8 mouse cellular contexts compared by ENCODE assay signal in the genomic region with DNA sequence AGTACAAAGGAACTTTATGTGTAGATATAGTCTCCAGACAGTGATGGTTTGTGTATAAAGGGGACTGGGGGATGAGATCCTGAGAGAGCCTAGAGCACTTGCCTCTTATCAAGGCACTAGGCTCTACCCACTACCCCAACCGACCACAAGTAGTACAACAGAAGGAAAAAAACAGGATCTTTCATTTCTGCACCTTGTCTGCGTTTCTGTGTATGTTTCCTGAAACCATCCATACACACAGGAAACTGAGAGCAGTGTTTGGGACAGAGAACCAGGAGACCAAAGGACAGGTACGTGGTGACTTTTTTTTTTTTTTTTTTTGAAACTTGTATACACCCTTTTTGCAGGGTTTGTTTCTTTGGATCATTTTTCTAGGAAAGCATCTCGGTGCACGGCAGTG. TPM values are rescaled to one million over a fixed set of nuclear protein-coding genes. Genes with fewer than 3 reads are reported as not detected.
DNase-seq lines count a peak whose midpoint lies in the region; ATAC-seq and TF ChIP-seq lines count a peak whose summit lies in the region.

No protein-coding gene starts in this region.

- H3K27me3 ChIP-seq in lung, embryonic 15.5 days = no peaks in the 10 kb centered on the region
- H3K27me3 ChIP-seq in embryonic facial prominence, embryonic 11.5 days (ENCODE audit: control insufficient read depth, insufficient read depth, low read length) = no peaks in the 10 kb centered on the region
- peaks cover 9% of the 10 kb centered on the region; the same call in 1 of the 2 replicates for H3K27me3 ChIP-seq in limb, embryonic 12.5 days
- H3K27me3 ChIP-seq in small intestine, adult 2 months (ENCODE audit: control insufficient read depth, insufficient read depth, low read length) = 0 out of 2 replicates have a peak, but pooled peaks cover 3% of the 10 kb centered on the region

- DNase-seq in lung, postnatal 4 days = no peak
- no peak for DNase-seq in embryonic facial prominence, embryonic 11.5 days (ENCODE audit: low spot score)
- no peak for DNase-seq in right cerebral cortex, postnatal 14 days
- DNase-seq in kidney, postnatal 4 days = no peak
- no peak for DNase-seq in lung, postnatal 36 days

- H3K4me1 ChIP-seq in lung, embryonic 15.5 days = peaks cover 14% of the 10 kb centered on the region
- H3K4me1 ChIP-seq in embryonic facial prominence, embryonic 11.5 days (ENCODE audit: control insufficient read depth, insufficient read depth, low read length) = no peaks in the 10 kb centered on the region
- H3K4me1 ChIP-seq in limb, embryonic 12.5 days (replicated peaks) = peaks cover 14% of the 10 kb centered on the region
- H3K4me1 ChIP-seq in small intestine, adult 2 months (ENCODE audit: control insufficient read depth, insufficient read depth, insufficient read length, low read length) = peaks cover 10% of the 10 kb centered on the region

- H3K9me3 ChIP-seq in lung, embryonic 15.5 days = no peaks in the 10 kb centered on the region
- H3K9me3 ChIP-seq in embryonic facial prominence, embryonic 11.5 days (replicated peaks; ENCODE audit: control insufficient read depth, low read length) = no peaks in the 10 kb centered on the region
- H3K9me3 ChIP-seq in limb, embryonic 12.5 days = no peaks in the 10 kb centered on the region

- H3K27ac ChIP-seq in lung, embryonic 15.5 days = no peak overlapping the region
- H3K27ac ChIP-seq in embryonic facial prominence, embryonic 11.5 days (replicated peaks; ENCODE audit: low read depth, low read length) = no peak overlapping the region; the same call in 1 of the 2 replicates
- no peak overlapping the region for H3K27ac ChIP-seq in limb, embryonic 12.5 days
- H3K27ac ChIP-seq in small intestine, adult 2 months (ENCODE audit: insufficient read depth, low read depth, low read length) = no peak overlapping the region

- H3K36me3 ChIP-seq in lung, embryonic 15.5 days = no peaks in the 10 kb centered on the region
- H3K36me3 ChIP-seq in embryonic facial prominence, embryonic 11.5 days (replicated peaks; ENCODE audit: control insufficient read depth, insufficient read depth, low read depth, low read length) = no peaks in the 10 kb centered on the region
- no peaks in the 10 kb centered on the region for H3K36me3 ChIP-seq in limb, embryonic 12.5 days
- H3K36me3 ChIP-seq in small intestine, adult 2 months (ENCODE audit: control insufficient read depth, insufficient read depth, low read length) = no peaks in the 10 kb centered on the region

- H3K9ac ChIP-seq in lung, embryonic 15.5 days = peak overlapping the region; percentile 91
- H3K9ac ChIP-seq in embryonic facial prominence, embryonic 11.5 days (replicated peaks; ENCODE audit: low read length) = peak overlapping the region; percentile 89
- peak overlapping the region; percentile 92 for H3K9ac ChIP-seq in limb, embryonic 12.5 days (replicated peaks)

- ATAC-seq in lung, embryonic 15.5 days (ENCODE audit: borderline replicate concordance, extremely low read depth, low FRiP score, low TSS enrichment) = no peak
- ATAC-seq in embryonic facial prominence, embryonic 11.5 days (replicated peaks; ENCODE audit: insufficient number of reproducible peaks, low FRiP score, low TSS enrichment, low read depth) = no peak
- ATAC-seq in limb, embryonic 12.5 days (ENCODE audit: insufficient number of reproducible peaks, insufficient read depth, low FRiP score, low TSS enrichment, low read depth) = no peak

- no peak for TF ChIP-seq POLR2A in small intestine, adult 2 months (IDR thresholded peaks at IDR 0.05; ENCODE audit: low read depth, low read length)

- WGBS in lung, embryonic 15.5 days = 9% methylated on average over 5 of the region's 5 CpGs
- WGBS in embryonic facial prominence, embryonic 11.5 days = 13% methylated on average over 5 of the region's 5 CpGs
- WGBS in limb, embryonic 12.5 days = 8% methylated on average over 5 of the region's 5 CpGs
- 3% methylated on average over 5 of the region's 5 CpGs for WGBS in small intestine, adult 2 months

- H3K4me3 ChIP-seq in lung, embryonic 15.5 days = peak overlapping the region; percentile 98
- peak overlapping the region; percentile 84 for H3K4me3 ChIP-seq in embryonic facial prominence, embryonic 11.5 days (ENCODE audit: low read depth, low read length)
- peak overlapping the region; percentile 84 for H3K4me3 ChIP-seq in limb, embryonic 12.5 days (replicated peaks)
- H3K4me3 ChIP-seq in small intestine, adult 2 months (ENCODE audit: low read depth, low read length) = peak overlapping the region; percentile 96

- TF ChIP-seq CTCF in small intestine, adult 2 months (IDR thresholded peaks at IDR 0.05; ENCODE audit: extremely low read depth, insufficient read length, insufficient replicate concordance, low read depth, low read length) = no peak

- peak overlapping the region; percentile 88 for H3K4me2 ChIP-seq in lung, embryonic 15.5 days
- peak overlapping the region; percentile 87 for H3K4me2 ChIP-seq in embryonic facial prominence, embryonic 11.5 days (ENCODE audit: low read depth, low read length)
- H3K4me2 ChIP-seq in limb, embryonic 12.5 days = peak overlapping the region; percentile 79

RNA-seq across cellular contexts. Expression of a gene that starts 0.7 kb away (rescaled TPM):
- polyA plus RNA-seq in lung, embryonic 15.5 days (2015; fragmentation: Nextera tagmentation; extraction: Ambion mirVana) = 37.7 and 42.4 TPM in 2 replicates
- polyA plus RNA-seq in embryonic facial prominence, embryonic 11.5 days (2014; fragmentation: Nextera tagmentation; extraction: Ambion mirVana) = 42.0 and 42.4 TPM in 2 replicates
- 36.5 and 37.3 TPM in 2 replicates for polyA plus RNA-seq in limb, embryonic 12.5 days (2016; fragmentation: Nextera tagmentation; extraction: Ambion mirVana)
- 8.9 and 15.8 TPM in 2 replicates for polyA plus RNA-seq in small intestine, adult 2 months (2012; rRNA removed)

RNA-seq across cellular contexts. Expression of a gene that starts 19.5 kb away (rescaled TPM):
- 147 and 148 TPM in 2 replicates for polyA plus RNA-seq in lung, embryonic 15.5 days (2015; fragmentation: Nextera tagmentation; extraction: Ambion mirVana)
- 185 and 196 TPM in 2 replicates for polyA plus RNA-seq in embryonic facial prominence, embryonic 11.5 days (2014; fragmentation: Nextera tagmentation; extraction: Ambion mirVana)
- polyA plus RNA-seq in limb, embryonic 12.5 days (2016; fragmentation: Nextera tagmentation; extraction: Ambion mirVana) = 160 and 161 TPM in 2 replicates
- 6.9 and 12.1 TPM in 2 replicates for polyA plus RNA-seq in small intestine, adult 2 months (2012; rRNA removed)

Comparison
In these comparisons a context has a peak if more than half of its experiments do, and no peak if none do; other contexts are left out.
1. RNA of a gene that starts 19.5 kb away (polyA plus RNA-seq): 185 to 196 TPM in embryonic facial prominence, embryonic 11.5 days, 160 to 161 TPM in limb, embryonic 12.5 days and 147 to 148 TPM in lung, embryonic 15.5 days; 6.9 to 12.1 TPM in small intestine, adult 2 months; every median in the first group is over 10 times any median in the second.
2. Peak in every context shown above with its lines, with median percentiles within 50 percentile points of each other: H3K4me2 ChIP-seq, H3K4me3 ChIP-seq and H3K9ac ChIP-seq.